Mouse (Mus musculus) megakaryocyte, embryonic 14.5 days (primary cell): ENCODE data around the gene Tspan8.

Experiments used
- FLI1 ChIP-seq: IDR thresholded peaks from 2 replicates; pipeline ENCODE4 v1.6.1; 2012; ENCODE audit warnings: low read length, inconsistent platforms, mixed read lengths
- GATA1 ChIP-seq: IDR thresholded peaks from 3 replicates; pipeline ENCODE4 v1.6.1; 2012; ENCODE audit warnings: mixed read lengths, low read length, inconsistent platforms, borderline replicate concordance

DNA sequence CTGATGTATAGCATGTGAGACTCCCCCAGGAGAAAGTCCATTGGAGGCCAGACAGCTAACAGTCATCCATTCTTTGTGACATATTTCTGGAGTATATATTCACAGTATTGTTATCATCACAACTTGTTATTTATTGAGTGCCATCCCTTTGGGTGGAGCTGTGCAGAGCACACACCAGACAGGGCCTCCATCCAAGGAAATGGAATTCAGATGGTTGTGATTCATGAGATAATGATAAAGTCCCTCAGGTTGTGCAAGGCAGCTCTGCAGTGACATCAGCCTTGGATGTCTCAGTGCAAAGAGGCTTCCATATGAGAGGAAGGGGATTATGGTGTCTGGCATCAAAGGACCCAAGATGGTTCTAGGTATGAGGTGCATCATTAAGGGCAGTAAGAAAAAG lies 80.1 kb downstream of the Tspan8 start:
- TF ChIP-seq GATA1, result no peak
- no peak for TF ChIP-seq FLI1
